Mouse (Mus musculus) hindbrain, postnatal 0 days (tissue): ENCODE measurements at regions not wholly inside any gene's neighbourhood (a gene's known extent, or its start where the extent isn't known, plus 50 kb on each side); places are given as distances from the start of the nearest gene placed in this dataset.

Experiments used
- ATAC-seq: fragments of 200-750 bp; cut with Nextera tagmentation; 2 replicates; pipeline ENCODE4 v1.8.0; 2017; ENCODE audit warnings: mild to moderate bottlenecking, moderate TSS enrichment, moderate library complexity
- DNase-seq: peaks from one replicate; pipeline ENCODE4 v3.0.0-alpha.2; 2015; ENCODE audit warnings: low spot score
- H3K27ac ChIP-seq: fragments of 300-500 bp; sonication (generic); 2 replicates; pipeline ENCODE4 v1.5.1; 2014; ENCODE audit warnings: mild to moderate bottlenecking
- H3K27me3 ChIP-seq: fragments of 300-500 bp; sonication (generic); 2 replicates; pipeline ENCODE4 v1.6.1; 2014; ENCODE audit warnings: low read length, mixed read lengths; ENCODE audit not compliant: insufficient read depth
- H3K36me3 ChIP-seq: fragments of 300-500 bp; sonication (generic); 2 replicates; pipeline ENCODE4 v1.6.1; 2014; ENCODE audit warnings: low read length, mixed read lengths; ENCODE audit not compliant: insufficient read depth
- H3K4me1 ChIP-seq: fragments of 300-500 bp; sonication (generic); 2 replicates; pipeline ENCODE4 v1.6.1; 2014; ENCODE audit warnings: antibody characterized with exemption, low read length, mixed read lengths; ENCODE audit not compliant: insufficient read depth
- H3K4me2 ChIP-seq: fragments of 300-500 bp; sonication (generic); 2 replicates; pipeline ENCODE4 v1.6.1; 2014; ENCODE audit warnings: low read depth, mild to moderate bottlenecking, low read length, moderate library complexity, mixed read lengths
- H3K4me3 ChIP-seq: fragments of 300-500 bp; sonication (generic); 2 replicates; pipeline ENCODE4 v1.5.1; 2014; ENCODE audit warnings: low read length
- H3K9ac ChIP-seq: fragments of 300-500 bp; sonication (generic); replicated peaks from 2 replicates; pipeline ENCODE4 v1.6.1; 2014; ENCODE audit warnings: mild to moderate bottlenecking, low read length, moderate library complexity, mixed read lengths
- H3K9me3 ChIP-seq: fragments of 300-500 bp; sonication (generic); 2 replicates; pipeline ENCODE4 v1.6.1; 2016; ENCODE audit warnings: low read length, mixed read lengths
- CTCF ChIP-seq: IDR thresholded peaks from 2 replicates; pipeline ENCODE4 v1.5.1; 2016; ENCODE audit warnings: antibody characterized with exemption, control low read depth, low read depth
- WGBS: fragments of 180-500 bp; shearing (Covaris S2); extraction: QIAGEN DNeasy Blood & Tissue Kit; methylation state at CpG from one replicate; pipeline ENCODE4 v1.1.7; 2014; 5-methylcytosine and 5-hydroxymethylcytosine counted together

- no peak for TF ChIP-seq CTCF
- H3K9me3 ChIP-seq, result no peaks in the 10 kb centered on the region
- no peak overlapping the region for H3K4me3 ChIP-seq
- H3K36me3 ChIP-seq, result no peaks in the 10 kb centered on the region
- H3K9ac ChIP-seq, result no peak overlapping the region
- ATAC-seq (no peak), DNase-seq (no peak)
- no peaks in the 10 kb centered on the region for H3K27me3 ChIP-seq
- WGBS, result 52% methylated on average over 15 of the region's 15 CpGs
- H3K27ac ChIP-seq, result no peak overlapping the region
- H3K4me1 ChIP-seq, result no peaks in the 10 kb centered on the region
- H3K4me2 ChIP-seq, result no peak overlapping the region
These were observed 366.8 kb upstream of the Jarid2 start for GRCm38 (mm10) chr13:44362293-44363005.

GRCm38 (mm10) chr13:44363016-44363415 is 366.3 kb upstream of the Jarid2 start:
- no peak for TF ChIP-seq CTCF
- WGBS, result 18% methylated on average over 2 of the region's 2 CpGs
- no peak for DNase-seq

GRCm38 (mm10) chr13:44369301-44369700 is 360.0 kb upstream of the Jarid2 start:
- Histone ChIP-seq H3K4me1 (no peaks in the 10 kb centered on the region), H3K9me3 (no peaks in the 10 kb centered on the region), H3K4me3 (no peak overlapping the region), H3K4me2 (no peak overlapping the region), H3K36me3 (no peaks in the 10 kb centered on the region), H3K9ac (no peak overlapping the region), H3K27ac (no peak overlapping the region), H3K27me3 (no peaks in the 10 kb centered on the region)
- no peak for TF ChIP-seq CTCF
- no peak for ATAC-seq
- 44% methylated on average over 7 of the region's 7 CpGs for WGBS
- DNase-seq, result no peak

More at GRCm38 (mm10) chr13:44363016-44363415, 366.3 kb upstream of the Jarid2 start:
- H3K36me3 ChIP-seq, result no peaks in the 10 kb centered on the region
- no peak overlapping the region for H3K4me2 ChIP-seq
- H3K9ac ChIP-seq, result no peak overlapping the region
- H3K4me3 ChIP-seq, result no peak overlapping the region
- H3K27me3 ChIP-seq, result no peaks in the 10 kb centered on the region
- H3K27ac ChIP-seq, result no peak overlapping the region
- no peaks in the 10 kb centered on the region for H3K9me3 ChIP-seq
- ATAC-seq, result no peak
- no peaks in the 10 kb centered on the region for H3K4me1 ChIP-seq

- Histone ChIP-seq H3K4me3 (no peak overlapping the region), H3K4me1 (no peaks in the 10 kb centered on the region), H3K9me3 (no peaks in the 10 kb centered on the region), H3K9ac (no peak overlapping the region), H3K27me3 (no peaks in the 10 kb centered on the region), H3K4me2 (no peak overlapping the region), H3K36me3 (no peaks in the 10 kb centered on the region), H3K27ac (no peak overlapping the region)
- ATAC-seq (no peak), DNase-seq (no peak)
- no peak for TF ChIP-seq CTCF
- 86% methylated on average over 6 of the region's 6 CpGs for WGBS
These were observed 356.9 kb upstream of the Jarid2 start for GRCm38 (mm10) chr13:44372361-44372877.

- 29% methylated on average over 13 of the region's 13 CpGs for WGBS
- no peaks in the 10 kb centered on the region for H3K4me1 ChIP-seq
- H3K4me3 ChIP-seq, result no peak overlapping the region
- no peaks in the 10 kb centered on the region for H3K36me3 ChIP-seq
- ATAC-seq (no peak), DNase-seq (no peak)
- H3K9me3 ChIP-seq, result no peaks in the 10 kb centered on the region
- H3K9ac ChIP-seq, result no peak overlapping the region
- no peak for TF ChIP-seq CTCF
- no peak overlapping the region for H3K4me2 ChIP-seq
- no peak overlapping the region for H3K27ac ChIP-seq
- H3K27me3 ChIP-seq, result no peaks in the 10 kb centered on the region
These were observed 353.7 kb upstream of the Jarid2 start for GRCm38 (mm10) chr13:44375476-44376159.

- 12% methylated on average over 3 of the region's 3 CpGs for WGBS
- Histone ChIP-seq H3K9me3 (no peaks in the 10 kb centered on the region), H3K36me3 (no peaks in the 10 kb centered on the region), H3K4me3 (no peak overlapping the region), H3K4me1 (no peaks in the 10 kb centered on the region), H3K27me3 (no peaks in the 10 kb centered on the region), H3K4me2 (no peak overlapping the region), H3K27ac (no peak overlapping the region), H3K9ac (no peak overlapping the region)
- ATAC-seq (no peak), DNase-seq (no peak)
- no peak for TF ChIP-seq CTCF
These were observed 353.1 kb upstream of the Jarid2 start for GRCm38 (mm10) chr13:44376160-44376488.
